Mouse (Mus musculus): Measurements from ENCODE around the gene Fam114a1.

- no peak for TF ChIP-seq CTCF (IDR thresholded peaks at IDR 0.05; ENCODE audit: borderline replicate concordance, insufficient read depth, low read length)
- no peak for TF ChIP-seq POLR2A (IDR thresholded peaks at IDR 0.05; ENCODE audit: low read depth, low read length)
These were observed 73.6 kb downstream of the Fam114a1 start for GRCm38 (mm10) chr5:65043407-65043895.
